Mouse (Mus musculus): ENCODE data around the gene Trmt2a.

GRCm38 (mm10) chr16:18217579-18217978 is 30.9 kb upstream of the Trmt2a start, which contains the start of gene Ccdc188:
- TF ChIP-seq GATA1 (IDR thresholded peaks at IDR 0.05; ENCODE audit: borderline replicate concordance, low read length): no peak
- TF ChIP-seq FLI1 (IDR thresholded peaks at IDR 0.05; ENCODE audit: low read length): no peak

Measured in megakaryocyte, embryonic 14.5 days (primary cell).